In the genomic region with DNA sequence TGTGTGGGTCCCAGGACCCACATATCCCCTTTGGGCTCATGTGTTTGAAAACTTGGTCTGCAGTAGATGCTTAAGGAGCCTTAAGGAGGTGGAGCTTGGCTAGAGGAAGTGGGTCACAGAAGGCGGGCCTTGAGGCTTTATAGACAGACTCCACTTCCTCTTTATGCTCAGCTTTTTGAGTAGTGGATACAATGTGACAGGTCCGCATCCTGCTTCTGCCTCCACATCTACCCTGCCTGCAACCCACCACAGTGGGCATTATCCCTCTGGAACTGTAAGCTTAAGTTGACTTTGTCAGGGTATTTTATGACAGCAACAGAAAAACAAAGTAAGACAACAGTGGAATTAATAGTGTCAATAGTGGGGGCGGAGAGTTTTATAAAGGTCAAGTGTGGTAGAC, we compare ENCODE assay signal across 16 mouse cellular contexts. TPM values are rescaled to one million over a fixed set of nuclear protein-coding genes. Genes with fewer than 3 reads are reported as not detected.
DNase-seq lines count a peak whose midpoint lies in the region; ATAC-seq and TF ChIP-seq lines count a peak whose summit lies in the region.
"Had no signal": no experiment of that assay in that cellular context is flagged by ENCODE, and none has a peak within 500 bp of the region (broad histone marks: within the 10 kb centered on the region; RNA-seq: fewer than 3 reads in every experiment).

No protein-coding gene starts in this region.

- H3K36me3 ChIP-seq in kidney, postnatal 0 days (ENCODE audit: insufficient read depth, low read length): no peaks in the 10 kb centered on the region
- no peaks in the 10 kb centered on the region for H3K36me3 ChIP-seq in kidney, embryonic 14.5 days (ENCODE audit: control insufficient read depth, insufficient read depth, low read length)
- peaks cover 2% of the 10 kb centered on the region; the same call in 1 of the 2 replicates for H3K36me3 ChIP-seq in E14TG2a.4 (ENCODE audit: insufficient read depth, low read length)
- no peaks in the 10 kb centered on the region for H3K36me3 ChIP-seq in splenic B cell, adult 2 months (ENCODE audit: control insufficient read depth, insufficient read depth, low read length, poor library complexity, severe bottlenecking)
- H3K36me3 ChIP-seq in forebrain, embryonic 11.5 days (ENCODE audit: control insufficient read depth, insufficient read depth, low read length): no peaks in the 10 kb centered on the region
- H3K36me3 ChIP-seq: forebrain, embryonic 10.5 days; stomach, embryonic 15.5 days had no signal

- no peaks in the 10 kb centered on the region for H3K9me3 ChIP-seq in kidney, postnatal 0 days (replicated peaks; ENCODE audit: low read length)
- H3K9me3 ChIP-seq in kidney, embryonic 14.5 days (ENCODE audit: control insufficient read depth, low read length): no peaks in the 10 kb centered on the region
- no peaks in the 10 kb centered on the region for H3K9me3 ChIP-seq in E14TG2a.4 (ENCODE audit: low read length)
- H3K9me3 ChIP-seq in forebrain, embryonic 11.5 days (ENCODE audit: control insufficient read depth, low read length): no peaks in the 10 kb centered on the region
- H3K9me3 ChIP-seq: forebrain, embryonic 10.5 days; stomach, embryonic 15.5 days had no signal

- intact Hi-C loops in left cerebral cortex, postnatal 25 days (cut with DNase I): no loop called here

- H3K4me3 ChIP-seq in kidney, postnatal 0 days (replicated peaks; ENCODE audit: low read depth, low read length): no peak overlapping the region
- H3K4me3 ChIP-seq in kidney, embryonic 14.5 days (ENCODE audit: low read length): no peak overlapping the region
- peak overlapping the region; percentile 29; the same call in 1 of the 2 replicates for H3K4me3 ChIP-seq in E14TG2a.4 (replicated peaks; ENCODE audit: low read length)
- no peak overlapping the region for H3K4me3 ChIP-seq in forebrain, embryonic 11.5 days (ENCODE audit: low read depth, low read length)
- H3K4me3 ChIP-seq: forebrain, embryonic 10.5 days; stomach, embryonic 15.5 days had no signal

- no peak overlapping the region for H3K9ac ChIP-seq in kidney, postnatal 0 days (ENCODE audit: low read depth, low read length)
- H3K9ac ChIP-seq in kidney, embryonic 14.5 days (ENCODE audit: low read depth, low read length): no peak overlapping the region
- H3K9ac ChIP-seq in forebrain, embryonic 11.5 days (ENCODE audit: low read length): no peak overlapping the region
- H3K9ac ChIP-seq: liver, embryonic 14.5 days; stomach, embryonic 15.5 days had no signal

- H3K4me2 ChIP-seq in kidney, postnatal 0 days (ENCODE audit: low read length): no peak overlapping the region
- H3K4me2 ChIP-seq in kidney, embryonic 14.5 days (replicated peaks; ENCODE audit: low read depth, low read length): no peak overlapping the region
- H3K4me2 ChIP-seq in forebrain, embryonic 11.5 days (ENCODE audit: low read depth, low read length, severe bottlenecking): no peak overlapping the region
- H3K4me2 ChIP-seq: stomach, embryonic 15.5 days had no signal

- no peak overlapping the region for H3K27ac ChIP-seq in kidney, postnatal 0 days
- no peak overlapping the region for H3K27ac ChIP-seq in kidney, embryonic 14.5 days (ENCODE audit: low read depth, low read length)
- no peak overlapping the region for H3K27ac ChIP-seq in forebrain, embryonic 11.5 days (ENCODE audit: low read depth, low read length)
- H3K27ac ChIP-seq: forebrain, embryonic 10.5 days; liver, embryonic 14.5 days; stomach, embryonic 15.5 days had no signal

- peak; percentile 22 for DNase-seq in kidney, postnatal 0 days (ENCODE audit: low spot score)
- peak; percentile 83 for DNase-seq in splenic B cell, adult 2 months (ENCODE audit: low read depth, low spot score)
- DNase-seq in left cerebral cortex, postnatal 25 days (ENCODE audit: low spot score in 2 of 2): no peak
- DNase-seq in right cerebral cortex, postnatal 10 days (ENCODE audit: low spot score in 2 of 2): no peak
- DNase-seq in forebrain, embryonic 11.5 days (ENCODE audit: low spot score): no peak
- DNase-seq: gastrocnemius, postnatal 25 days had no signal

- ATAC-seq in kidney, postnatal 0 days (replicated peaks; ENCODE audit: low FRiP score, low read depth): no peak
- no peak for ATAC-seq in kidney, embryonic 14.5 days (ENCODE audit: low FRiP score, low TSS enrichment)
- ATAC-seq in hematopoietic stem cell, adult 5-6 weeks (replicated peaks in 1 of 2; ENCODE audit: insufficient read depth in 1 of 2, low FRiP score in 2 of 2, low TSS enrichment in 1 of 2, low read depth in 1 of 2, poor library complexity in 2 of 2, severe bottlenecking in 2 of 2): peak; percentile 87 to 89
- ATAC-seq in forebrain, embryonic 11.5 days (replicated peaks; ENCODE audit: low FRiP score): no peak

- H3K4me1 ChIP-seq in kidney, postnatal 0 days (replicated peaks; ENCODE audit: insufficient read depth, low read length): peaks cover 5% of the 10 kb centered on the region
- peaks cover 4% of the 10 kb centered on the region; the same call in 1 of the 2 replicates for H3K4me1 ChIP-seq in kidney, embryonic 14.5 days (ENCODE audit: control insufficient read depth, insufficient read depth, low read length)
- H3K4me1 ChIP-seq in E14TG2a.4 (replicated peaks; ENCODE audit: low read depth, low read length): peaks cover 13% of the 10 kb centered on the region
- H3K4me1 ChIP-seq in forebrain, embryonic 11.5 days (replicated peaks; ENCODE audit: control insufficient read depth, insufficient read depth, low read length): peaks cover 4% of the 10 kb centered on the region

- 84% methylated on average over 3 of the region's 3 CpGs for WGBS in kidney, postnatal 0 days
- WGBS in kidney, embryonic 14.5 days: 87% methylated on average over 3 of the region's 3 CpGs
- 90% methylated on average over 3 of the region's 3 CpGs for WGBS in forebrain, embryonic 11.5 days

- H3K27me3 ChIP-seq in kidney, postnatal 0 days (ENCODE audit: insufficient read depth, low read length): no peaks in the 10 kb centered on the region
- no peaks in the 10 kb centered on the region; the same call in 1 of the 2 replicates for H3K27me3 ChIP-seq in kidney, embryonic 14.5 days (ENCODE audit: control insufficient read depth, insufficient read depth, low read length)
- no peaks in the 10 kb centered on the region for H3K27me3 ChIP-seq in E14TG2a.4 (ENCODE audit: insufficient read depth, low read length)
- no peaks in the 10 kb centered on the region for H3K27me3 ChIP-seq in splenic B cell, adult 2 months (ENCODE audit: control insufficient read depth, insufficient read depth, low read length, poor library complexity, severe bottlenecking)
- no peaks in the 10 kb centered on the region for H3K27me3 ChIP-seq in forebrain, embryonic 11.5 days (ENCODE audit: control insufficient read depth, insufficient read depth, low read length)
- H3K27me3 ChIP-seq: stomach, embryonic 15.5 days had no signal

- no peak for TF ChIP-seq CTCF in kidney, postnatal 0 days (IDR thresholded peaks at IDR 0.05; ENCODE audit: low read depth)
- no peak for TF ChIP-seq CTCF in E14TG2a.4 (conservative IDR thresholded peaks at IDR 0.05; ENCODE audit: low read length)

RNA-seq across cellular contexts. Expression of a gene that starts 4.0 kb away (rescaled TPM):
- 61.0 and 66.9 TPM in 2 replicates for polyA plus RNA-seq in kidney, postnatal 0 days (2015; fragmentation: Nextera tagmentation; extraction: Ambion mirVana)
- polyA plus RNA-seq in kidney, embryonic 14.5 days (2014; fragmentation: Nextera tagmentation; extraction: Ambion mirVana): 82.4 and 87.9 TPM in 2 replicates
- total RNA-seq in hematopoietic stem cell, adult 5-6 weeks (2017): 7.3 and 21.1 TPM in 2 replicates
- total RNA-seq in left cerebral cortex, postnatal 25 days (2021): 10 to 100 TPM; 20.5 to 21.0 TPM
- polyA plus RNA-seq in forebrain, embryonic 11.5 days (2014; fragmentation: Nextera tagmentation; extraction: Ambion mirVana): 75.4 and 76.3 TPM in 2 replicates

RNA-seq across cellular contexts. Expression of a gene that starts 4.5 kb away (rescaled TPM):
- polyA plus RNA-seq in kidney, postnatal 0 days (2015; fragmentation: Nextera tagmentation; extraction: Ambion mirVana): not detected in 2 replicates
- polyA plus RNA-seq in kidney, embryonic 14.5 days (2014; fragmentation: Nextera tagmentation; extraction: Ambion mirVana): not detected in 2 replicates
- total RNA-seq in hematopoietic stem cell, adult 5-6 weeks (2017): not detected in 2 replicates
- total RNA-seq in left cerebral cortex, postnatal 25 days (2021): not detected
- polyA plus RNA-seq in forebrain, embryonic 11.5 days (2014; fragmentation: Nextera tagmentation; extraction: Ambion mirVana): 0.27 TPM in 1 of 2 replicates, not detected in the other
- total RNA-seq: gastrocnemius, postnatal 25 days; layer of hippocampus, postnatal 14 days had no signal
- polyA plus RNA-seq: heart, embryonic 16.5 days; intestine, embryonic 14.5 days; liver, embryonic 14.5 days; midbrain, postnatal 0 days; stomach, embryonic 15.5 days had no signal

RNA-seq across cellular contexts. Expression of a gene that starts 11.0 kb away (rescaled TPM):
- polyA plus RNA-seq in kidney, postnatal 0 days (2015; fragmentation: Nextera tagmentation; extraction: Ambion mirVana): 11.2 and 13.3 TPM in 2 replicates
- 3.7 and 4.9 TPM in 2 replicates for polyA plus RNA-seq in kidney, embryonic 14.5 days (2014; fragmentation: Nextera tagmentation; extraction: Ambion mirVana)
- total RNA-seq in hematopoietic stem cell, adult 5-6 weeks (2017): 0.30 TPM in 1 of 2 replicates, not detected in the other
- under 1 TPM in 1 of 2 experiments, not detected in 1; 0.48 TPM for total RNA-seq in left cerebral cortex, postnatal 25 days (2021)
- 1.1 TPM in 2 replicates for polyA plus RNA-seq in forebrain, embryonic 11.5 days (2014; fragmentation: Nextera tagmentation; extraction: Ambion mirVana)
- total RNA-seq: midbrain, postnatal 0 days had no signal

RNA-seq across cellular contexts. Expression of a gene that starts 39.4 kb away (rescaled TPM):
- 12.8 and 14.4 TPM in 2 replicates for polyA plus RNA-seq in kidney, postnatal 0 days (2015; fragmentation: Nextera tagmentation; extraction: Ambion mirVana)
- 2.5 and 5.3 TPM in 2 replicates for polyA plus RNA-seq in kidney, embryonic 14.5 days (2014; fragmentation: Nextera tagmentation; extraction: Ambion mirVana)
- 45.8 and 52.7 TPM in 2 replicates for total RNA-seq in hematopoietic stem cell, adult 5-6 weeks (2017)
- 1 to 10 TPM; 6.8 TPM for total RNA-seq in left cerebral cortex, postnatal 25 days (2021)
- polyA plus RNA-seq in forebrain, embryonic 11.5 days (2014; fragmentation: Nextera tagmentation; extraction: Ambion mirVana): 7.5 and 8.3 TPM in 2 replicates

RNA-seq across cellular contexts. Expression of a gene that starts 55.3 kb away (rescaled TPM):
- 17.9 and 19.0 TPM in 2 replicates for polyA plus RNA-seq in kidney, postnatal 0 days (2015; fragmentation: Nextera tagmentation; extraction: Ambion mirVana)
- polyA plus RNA-seq in kidney, embryonic 14.5 days (2014; fragmentation: Nextera tagmentation; extraction: Ambion mirVana): 32.2 and 40.7 TPM in 2 replicates
- total RNA-seq in hematopoietic stem cell, adult 5-6 weeks (2017): 31.5 and 43.9 TPM in 2 replicates
- total RNA-seq in left cerebral cortex, postnatal 25 days (2021): 10 to 100 TPM; 82.7 to 91.5 TPM
- 40.5 and 42.0 TPM in 2 replicates for polyA plus RNA-seq in forebrain, embryonic 11.5 days (2014; fragmentation: Nextera tagmentation; extraction: Ambion mirVana)

Comparison
In these comparisons a context has a peak if more than half of its experiments do, and no peak if none do; other contexts are left out.
1. ATAC-seq: peak in hematopoietic stem cell, adult 5-6 weeks (2 of 2); none in kidney, postnatal 0 days (single experiment), kidney, embryonic 14.5 days (single experiment) and forebrain, embryonic 11.5 days (single experiment).
2. DNase-seq: peak in kidney, postnatal 0 days (single experiment) and splenic B cell, adult 2 months (single experiment); none in left cerebral cortex, postnatal 25 days (0 of 2), right cerebral cortex, postnatal 10 days (0 of 2) and forebrain, embryonic 11.5 days (single experiment).